Mouse (Mus musculus): ENCODE data around the gene Nemf. TPM values are rescaled to one million over a fixed set of nuclear protein-coding genes. Genes with fewer than 3 reads are reported as not detected.
A peak's percentile ranks its signal among the peaks of the same experiment; 100 is the strongest.

The Nemf gene
- polyA plus RNA-seq, 1 experiment from 2014 or later, result 28.3 TPM

GRCm38 (mm10) chr12:69302171-69302570 lies 54.8 kb downstream of the Nemf start:
- H3K4me1 ChIP-seq (ENCODE audit: insufficient read depth), result peaks cover 18% of the 10 kb centered on the region
- 92% methylated on average over 12 of the region's 12 CpGs for WGBS (ENCODE audit: insufficient replicate concordance)
- no peak overlapping the region for H3K4me3 ChIP-seq (ENCODE audit: low read depth, low read length)
- ATAC-seq (no peak), DNase-seq (no peak)
- H3K27ac ChIP-seq (ENCODE audit: low read depth), result no peak overlapping the region
- H3K27me3 ChIP-seq (ENCODE audit: insufficient read depth, low read length), result no peaks in the 10 kb centered on the region
- H3K9me3 ChIP-seq (ENCODE audit: low read length), result no peaks in the 10 kb centered on the region
- no peak overlapping the region for H3K9ac ChIP-seq (replicated peaks)
- TF ChIP-seq CTCF (IDR thresholded peaks at IDR 0.05; ENCODE audit: low read depth) (no peak), EP300 (IDR thresholded peaks at IDR 0.05; ENCODE audit: low read depth) (no peak)
- no peak overlapping the region for H3K4me2 ChIP-seq (ENCODE audit: low read depth, low read length)
- H3K36me3 ChIP-seq (replicated peaks; ENCODE audit: insufficient read depth, low read length), result peaks cover 65% of the 10 kb centered on the region

GRCm38 (mm10) chr12:69300391-69300790 lies 56.6 kb downstream of the Nemf start:
- TF ChIP-seq CTCF (IDR thresholded peaks at IDR 0.05; ENCODE audit: low read depth) (no peak), EP300 (IDR thresholded peaks at IDR 0.05; ENCODE audit: low read depth) (no peak)
- no peak for DNase-seq
- no peak for ATAC-seq
- H3K36me3 ChIP-seq (replicated peaks; ENCODE audit: insufficient read depth, low read length), result peaks cover 47% of the 10 kb centered on the region
- H3K4me2 ChIP-seq (ENCODE audit: low read depth, low read length), result no peak overlapping the region
- 85% methylated on average over 2 of the region's 2 CpGs for WGBS (ENCODE audit: insufficient replicate concordance)
- H3K4me3 ChIP-seq (ENCODE audit: low read depth, low read length), result no peak overlapping the region
- H3K9ac ChIP-seq (replicated peaks), result no peak overlapping the region
- H3K27me3 ChIP-seq (ENCODE audit: insufficient read depth, low read length), result no peaks in the 10 kb centered on the region
- H3K9me3 ChIP-seq (ENCODE audit: low read length), result no peaks in the 10 kb centered on the region
- no peak overlapping the region for H3K27ac ChIP-seq (ENCODE audit: low read depth)
- peaks cover 22% of the 10 kb centered on the region for H3K4me1 ChIP-seq (ENCODE audit: insufficient read depth)

- 95% methylated on average over 3 of the region's 3 CpGs for WGBS (ENCODE audit: insufficient replicate concordance)
- Histone ChIP-seq H3K4me3 (ENCODE audit: low read depth, low read length) (no peak overlapping the region), H3K4me1 (ENCODE audit: insufficient read depth) (peaks cover 26% of the 10 kb centered on the region), H3K36me3 (replicated peaks; ENCODE audit: insufficient read depth, low read length) (peaks cover 42% of the 10 kb centered on the region), H3K27me3 (ENCODE audit: insufficient read depth, low read length) (no peaks in the 10 kb centered on the region), H3K9me3 (ENCODE audit: low read length) (no peaks in the 10 kb centered on the region), H3K27ac (ENCODE audit: low read depth) (no peak overlapping the region), H3K4me2 (ENCODE audit: low read depth, low read length) (no peak overlapping the region), H3K9ac (replicated peaks) (no peak overlapping the region)
- DNase-seq, result no peak
- ATAC-seq, result no peak
- TF ChIP-seq CTCF (IDR thresholded peaks at IDR 0.05; ENCODE audit: low read depth) (no peak), EP300 (IDR thresholded peaks at IDR 0.05; ENCODE audit: low read depth) (no peak)
Measured at GRCm38 (mm10) chr12:69299831-69300230, 57.1 kb downstream of the Nemf start.

GRCm38 (mm10) chr12:69299231-69299630 lies 57.7 kb downstream of the Nemf start:
- Histone ChIP-seq H3K27me3 (ENCODE audit: insufficient read depth, low read length) (no peaks in the 10 kb centered on the region), H3K4me3 (ENCODE audit: low read depth, low read length) (0 out of 2 replicates have a peak overlapping the region, but pooled peaks have one; percentile 94), H3K9me3 (ENCODE audit: low read length) (no peaks in the 10 kb centered on the region), H3K27ac (ENCODE audit: low read depth) (peak overlapping the region; percentile 68), H3K4me1 (ENCODE audit: insufficient read depth) (peaks cover 28% of the 10 kb centered on the region), H3K4me2 (ENCODE audit: low read depth, low read length) (peak overlapping the region; percentile 77), H3K9ac (replicated peaks) (0 out of 2 replicates have a peak overlapping the region, but pooled peaks have one; percentile 12), H3K36me3 (replicated peaks; ENCODE audit: insufficient read depth, low read length) (peaks cover 37% of the 10 kb centered on the region)
- TF ChIP-seq EP300 (IDR thresholded peaks at IDR 0.05; ENCODE audit: low read depth) (no peak), CTCF (IDR thresholded peaks at IDR 0.05; ENCODE audit: low read depth) (no peak)
- 59% methylated on average over 12 of the region's 12 CpGs for WGBS (ENCODE audit: insufficient replicate concordance)
- DNase-seq, result peak; percentile 66
- ATAC-seq, result peak; percentile 38

- 79% methylated on average over 4 of the region's 4 CpGs for WGBS (ENCODE audit: insufficient replicate concordance)
- DNase-seq (no peak), ATAC-seq (no peak)
- Histone ChIP-seq H3K36me3 (replicated peaks; ENCODE audit: insufficient read depth, low read length) (peaks cover 29% of the 10 kb centered on the region), H3K4me3 (ENCODE audit: low read depth, low read length) (peak overlapping the region; percentile 94), H3K4me2 (ENCODE audit: low read depth, low read length) (peak overlapping the region; percentile 77), H3K9me3 (ENCODE audit: low read length) (no peaks in the 10 kb centered on the region), H3K4me1 (ENCODE audit: insufficient read depth) (peaks cover 28% of the 10 kb centered on the region), H3K27me3 (ENCODE audit: insufficient read depth, low read length) (no peaks in the 10 kb centered on the region), H3K27ac (ENCODE audit: low read depth) (peak overlapping the region; percentile 97; the same call in 1 of the 2 replicates), H3K9ac (replicated peaks) (0 out of 2 replicates have a peak overlapping the region, but pooled peaks have one; percentile 4)
- TF ChIP-seq CTCF (IDR thresholded peaks at IDR 0.05; ENCODE audit: low read depth) (peak; percentile 31), EP300 (IDR thresholded peaks at IDR 0.05; ENCODE audit: low read depth) (no peak)
Measured at GRCm38 (mm10) chr12:69298281-69298680, 58.7 kb downstream of the Nemf start.

- peaks cover 30% of the 10 kb centered on the region for H3K4me1 ChIP-seq (ENCODE audit: insufficient read depth)
- DNase-seq, result no peak
- peak overlapping the region; percentile 97 for H3K9ac ChIP-seq (replicated peaks)
- peak overlapping the region; percentile 97 for H3K27ac ChIP-seq (ENCODE audit: low read depth)
- H3K4me2 ChIP-seq (ENCODE audit: low read depth, low read length), result peak overlapping the region; percentile 77
- peaks cover 24% of the 10 kb centered on the region for H3K36me3 ChIP-seq (replicated peaks; ENCODE audit: insufficient read depth, low read length)
- no peaks in the 10 kb centered on the region for H3K9me3 ChIP-seq (ENCODE audit: low read length)
- no peak for ATAC-seq
- no peak for TF ChIP-seq CTCF (IDR thresholded peaks at IDR 0.05; ENCODE audit: low read depth)
- TF ChIP-seq EP300 (IDR thresholded peaks at IDR 0.05; ENCODE audit: low read depth), result no peak
- WGBS (ENCODE audit: insufficient replicate concordance), result 17% methylated on average over 20 of the region's 20 CpGs
- peak overlapping the region; percentile 94 for H3K4me3 ChIP-seq (ENCODE audit: low read depth, low read length)
- H3K27me3 ChIP-seq (ENCODE audit: insufficient read depth, low read length), result no peaks in the 10 kb centered on the region
Measured at GRCm38 (mm10) chr12:69297411-69298150, 59.4 kb downstream of the Nemf start.

Data from liver, postnatal 0 days (tissue).